Mouse (Mus musculus) myocyte (in vitro differentiated cells): ENCODE results near the gene Gm7029.

Source experiments
- CEBPB ChIP-seq: IDR thresholded peaks from 2 replicates; pipeline ENCODE4 v1.6.1; 2011; ENCODE audit warnings: mild to moderate bottlenecking, moderate library complexity; ENCODE audit not compliant: poor library complexity, insufficient read depth, severe bottlenecking
- E2F4 ChIP-seq: IDR thresholded peaks from one replicate; pipeline ENCODE4 v1.6.1; 2011; ENCODE audit warnings: mild to moderate bottlenecking, control low read depth, moderate library complexity; ENCODE audit not compliant: insufficient read depth
- MAX ChIP-seq: IDR thresholded peaks from one replicate; pipeline ENCODE4 v1.6.1; 2011; ENCODE audit warnings: low read depth, mild to moderate bottlenecking, control low read depth
- MYOG ChIP-seq, 3 experiments: IDR thresholded peaks; one replicate each; pipeline ENCODE4 v1.6.1; 2011; ENCODE audit warnings: control low read depth in 2 of 3, low read depth in 2 of 3, mild to moderate bottlenecking in 2 of 3; ENCODE audit not compliant: insufficient read length in 2 of 3, control insufficient read depth in 1 of 3, insufficient read depth in 1 of 3
- POLR2A ChIP-seq: IDR thresholded peaks from one replicate; pipeline ENCODE4 v1.6.1; 2011; ENCODE audit warnings: low read depth, mild to moderate bottlenecking, control low read depth, moderate library complexity; ENCODE audit not compliant: insufficient read length
- POLR2AphosphoS2 ChIP-seq: IDR thresholded peaks from one replicate; pipeline ENCODE4 v1.6.1; 2011; ENCODE audit warnings: low read depth, control low read depth; ENCODE audit not compliant: insufficient read length
- SRF ChIP-seq: IDR thresholded peaks from one replicate; pipeline ENCODE4 v1.6.1; 2011; ENCODE audit warnings: low read depth; ENCODE audit not compliant: control insufficient read depth, insufficient read length
- TCF12 ChIP-seq: IDR thresholded peaks from one replicate; pipeline ENCODE4 v1.6.1; 2011; ENCODE audit warnings: mild to moderate bottlenecking, control low read depth; ENCODE audit not compliant: poor library complexity, insufficient read depth, severe bottlenecking
- USF1 ChIP-seq: IDR thresholded peaks from one replicate; pipeline ENCODE4 v1.6.1; 2011; ENCODE audit warnings: low read depth, mild to moderate bottlenecking, control low read depth, moderate library complexity

DNA sequence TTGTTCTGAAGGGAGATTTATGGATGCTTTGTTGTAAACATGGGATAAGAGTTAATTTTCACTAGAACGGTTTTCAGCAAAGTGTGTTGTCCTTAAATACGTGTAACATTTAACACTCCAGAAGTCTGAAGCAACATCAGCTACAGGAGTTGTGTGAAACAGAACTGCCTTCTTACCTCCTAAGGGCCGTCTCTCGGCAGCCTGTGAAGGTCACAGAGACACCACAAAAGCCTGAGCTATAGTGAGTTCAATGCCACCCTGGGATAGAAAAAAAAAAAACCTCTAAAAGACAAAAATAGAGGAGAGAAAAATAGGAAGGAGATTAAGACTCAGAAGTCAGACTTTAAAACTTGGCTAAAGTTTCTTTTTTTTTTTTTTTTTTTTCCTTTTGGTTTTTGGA lies 28.4 kb downstream of the Gm7029 start:
- TF ChIP-seq POLR2A (no peak), E2F4 (no peak), CEBPB (no peak), USF1 (no peak), TCF12 (no peak), POLR2AphosphoS2 (no peak), MYOG (IDR thresholded peaks at IDR 0.05; ENCODE audit: control insufficient read depth in 1 of 3, insufficient read depth in 1 of 3, insufficient read length in 2 of 3, low read depth in 2 of 3) (no peak), SRF (no peak), MAX (no peak)
